Mouse (Mus musculus): ENCODE measurements at regions not wholly inside any gene's neighbourhood (a gene's known extent, or its start where the extent isn't known, plus 50 kb on each side); places are given as distances from the start of the nearest gene placed in this dataset.

GRCm38 (mm10) chr4:127429748-127430147 lies 71.8 kb upstream of the Gjb5 start:
- TF ChIP-seq CTCF (IDR thresholded peaks at IDR 0.05; ENCODE audit: control insufficient read depth, insufficient read depth, insufficient replicate concordance, low read depth, low read length) (no peak), POLR2A (IDR thresholded peaks at IDR 0.05; ENCODE audit: control insufficient read depth, low read depth, low read length) (no peak)

Data from testis, adult 2 months (tissue).